Mouse (Mus musculus): ENCODE measurements around the gene Nme6. TPM values are rescaled to one million over a fixed set of nuclear protein-coding genes. Genes with fewer than 3 reads are reported as not detected.

Gene Nme6
- polyA plus RNA-seq, 1 experiment, result 159 TPM

GRCm38 (mm10) chr9:109879305-109879704 is 46.8 kb downstream of the Nme6 start:
- Histone ChIP-seq H3K4me1 (ENCODE audit: control insufficient read depth, insufficient read depth, low read length) (peaks cover 8% of the 10 kb centered on the region), H3K36me3 (ENCODE audit: control insufficient read depth, insufficient read depth, low read length) (peaks cover 7% of the 10 kb centered on the region), H3K27me3 (ENCODE audit: control insufficient read depth, insufficient read depth, low read length) (no peaks in the 10 kb centered on the region), H3K4me3 (ENCODE audit: control insufficient read depth, low read depth, low read length) (no peak overlapping the region), H3K27ac (ENCODE audit: control insufficient read depth, insufficient read depth, low read depth, low read length) (no peak overlapping the region)
- no peak for TF ChIP-seq POLR2A (IDR thresholded peaks at IDR 0.05; ENCODE audit: control insufficient read depth, low read depth, low read length)
- TF ChIP-seq CTCF (IDR thresholded peaks at IDR 0.05; ENCODE audit: control insufficient read depth, insufficient read depth, insufficient replicate concordance, low read depth, low read length), result no peak

GRCm38 (mm10) chr9:109886259-109886658 is 53.7 kb downstream of the Nme6 start:
- no peak overlapping the region; the same call in 1 of the 2 replicates for H3K27ac ChIP-seq (ENCODE audit: control insufficient read depth, insufficient read depth, low read depth, low read length)
- peaks cover 13% of the 10 kb centered on the region for H3K36me3 ChIP-seq (ENCODE audit: control insufficient read depth, insufficient read depth, low read length)
- TF ChIP-seq POLR2A (IDR thresholded peaks at IDR 0.05; ENCODE audit: control insufficient read depth, low read depth, low read length) (no peak), CTCF (IDR thresholded peaks at IDR 0.05; ENCODE audit: control insufficient read depth, insufficient read depth, insufficient replicate concordance, low read depth, low read length) (no peak)
- H3K4me3 ChIP-seq (ENCODE audit: control insufficient read depth, low read depth, low read length), result no peak overlapping the region
- H3K4me1 ChIP-seq (ENCODE audit: control insufficient read depth, insufficient read depth, low read length), result no peaks in the 10 kb centered on the region
- no peaks in the 10 kb centered on the region for H3K27me3 ChIP-seq (ENCODE audit: control insufficient read depth, insufficient read depth, low read length)

- TF ChIP-seq CTCF (IDR thresholded peaks at IDR 0.05; ENCODE audit: control insufficient read depth, insufficient read depth, insufficient replicate concordance, low read depth, low read length) (no peak), POLR2A (IDR thresholded peaks at IDR 0.05; ENCODE audit: control insufficient read depth, low read depth, low read length) (no peak)
- Histone ChIP-seq H3K27ac (ENCODE audit: control insufficient read depth, insufficient read depth, low read depth, low read length) (no peak overlapping the region), H3K4me1 (ENCODE audit: control insufficient read depth, insufficient read depth, low read length) (no peaks in the 10 kb centered on the region)
Measured at GRCm38 (mm10) chr9:109887321-109887720, 54.8 kb downstream of the Nme6 start.

GRCm38 (mm10) chr9:109891501-109891900 is 59.0 kb downstream of the Nme6 start:
- no peaks in the 10 kb centered on the region for H3K27me3 ChIP-seq (ENCODE audit: control insufficient read depth, insufficient read depth, low read length)
- no peak overlapping the region for H3K4me3 ChIP-seq (ENCODE audit: control insufficient read depth, low read depth, low read length)
- H3K36me3 ChIP-seq (ENCODE audit: control insufficient read depth, insufficient read depth, low read length), result no peaks in the 10 kb centered on the region; the same call in none of the 2 replicates
- TF ChIP-seq POLR2A (IDR thresholded peaks at IDR 0.05; ENCODE audit: control insufficient read depth, low read depth, low read length) (no peak), CTCF (IDR thresholded peaks at IDR 0.05; ENCODE audit: control insufficient read depth, insufficient read depth, insufficient replicate concordance, low read depth, low read length) (no peak)
- H3K4me1 ChIP-seq (ENCODE audit: control insufficient read depth, insufficient read depth, low read length), result no peaks in the 10 kb centered on the region
- H3K27ac ChIP-seq (ENCODE audit: control insufficient read depth, insufficient read depth, low read depth, low read length), result no peak overlapping the region

More at GRCm38 (mm10) chr9:109887321-109887720, 54.8 kb downstream of the Nme6 start:
- H3K27me3 ChIP-seq (ENCODE audit: control insufficient read depth, insufficient read depth, low read length), result no peaks in the 10 kb centered on the region
- no peak overlapping the region for H3K4me3 ChIP-seq (ENCODE audit: control insufficient read depth, low read depth, low read length)
- H3K36me3 ChIP-seq (ENCODE audit: control insufficient read depth, insufficient read depth, low read length), result peaks cover 11% of the 10 kb centered on the region

Other genes starting within 250 kb of the Nme6 start
- gene Fbxw24, start 206.7 kb upstream of the Nme6 start, polyA plus RNA-seq (2012; rRNA removed), result not detected in 2 replicates
- not detected in 2 replicates for gene Fbxw25, start 168.1 kb upstream of the Nme6 start, polyA plus RNA-seq (2012; rRNA removed)
- gene Fbxw18, start 130.0 kb upstream of the Nme6 start, polyA plus RNA-seq (2012; rRNA removed), result 2.3 and 2.8 TPM in 2 replicates
- 0.56 and 0.77 TPM in 2 replicates for gene Fbxw26, start 86.7 kb upstream of the Nme6 start, polyA plus RNA-seq (2012; rRNA removed)
- gene Fbxw27, start 42.1 kb upstream of the Nme6 start, polyA plus RNA-seq (2012; rRNA removed), result 28.1 and 37.2 TPM in 2 replicates
- 0.58 and 286 TPM in 2 replicates for gene Spink8, start 20.5 kb upstream of the Nme6 start, polyA plus RNA-seq (2012; rRNA removed)
- not detected in 2 replicates for gene Camp, start 16.9 kb downstream of the Nme6 start, polyA plus RNA-seq (2012; rRNA removed)
- gene Cdc25a, start 42.8 kb downstream of the Nme6 start, polyA plus RNA-seq (2012; rRNA removed), result 25.1 and 26.0 TPM in 2 replicates
- gene Map4, start 98.7 kb downstream of the Nme6 start, polyA plus RNA-seq (2012; rRNA removed), result 282 and 295 TPM in 2 replicates

Measured in testis, adult 2 months (tissue).